Mouse (Mus musculus) liver, embryonic 14.5 days (tissue): ENCODE results near the gene Dock6.

Experiments used
- CTCF ChIP-seq: IDR thresholded peaks from 2 replicates; pipeline ENCODE4 v1.5.1; 2016; ENCODE audit warnings: antibody characterized with exemption, low read depth, control low read depth
- EP300 ChIP-seq: IDR thresholded peaks from 2 replicates; pipeline ENCODE4 v1.6.1; 2016; ENCODE audit warnings: antibody characterized with exemption, low read depth

DNA sequence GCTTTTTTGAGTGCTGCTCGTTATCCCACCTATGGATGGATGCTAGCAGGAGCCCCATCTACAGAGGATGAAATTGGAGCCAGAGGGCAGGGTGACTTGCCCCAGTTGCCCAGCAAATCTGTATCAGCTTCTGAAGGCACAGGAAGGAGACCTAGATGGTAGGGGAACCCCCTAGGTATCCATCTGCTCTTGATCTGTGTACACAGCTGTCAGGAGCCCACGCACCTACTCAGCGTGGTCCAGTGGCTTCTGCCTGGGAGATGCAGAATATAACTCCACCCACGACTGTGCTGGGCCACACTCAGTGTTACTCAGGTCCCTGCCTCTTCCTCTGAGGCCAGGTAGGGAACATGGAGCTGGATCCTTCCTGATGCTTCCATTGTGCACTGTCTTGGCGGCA lies 1.5 kb upstream of the Dock6 start:
- TF ChIP-seq CTCF (no peak), EP300 (no peak)
